ENCODE assay signal across 16 mouse cellular contexts in the genomic region with DNA sequence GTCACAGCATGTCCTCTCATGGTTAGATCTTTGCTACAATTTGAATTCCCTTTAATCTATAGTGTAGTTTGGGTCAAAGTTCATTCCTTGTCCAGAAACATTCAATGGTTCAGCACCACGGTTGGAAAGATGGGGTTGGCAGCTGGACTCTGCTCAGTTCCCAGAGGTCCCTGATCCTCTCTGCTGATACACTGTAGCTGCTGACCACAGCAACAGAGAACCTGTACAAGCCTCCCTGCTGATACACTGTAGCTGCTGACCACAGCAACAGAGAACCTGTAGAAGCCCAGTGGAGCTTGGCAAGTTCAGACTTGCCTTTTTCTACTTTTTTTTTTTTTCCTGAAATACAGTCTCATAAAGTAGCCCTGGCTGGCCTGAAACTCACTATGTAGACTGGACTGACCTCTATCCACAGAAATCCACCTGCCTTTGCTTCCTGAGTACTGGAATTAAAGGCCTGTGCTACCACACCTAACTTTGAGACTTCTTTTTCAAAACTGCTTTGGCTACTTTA. TPM values are rescaled to one million over a fixed set of nuclear protein-coding genes. Genes with fewer than 3 reads are reported as not detected.
"Had no signal": no experiment of that assay in that cellular context is flagged by ENCODE, and none has a peak within 500 bp of the region (broad histone marks: within the 10 kb centered on the region; RNA-seq: fewer than 3 reads in every experiment).

No protein-coding gene starts in this region.

- H3K4me2 ChIP-seq: liver, embryonic 15.5 days; lung, embryonic 15.5 days; midbrain, embryonic 11.5 days had no signal

- H3K9ac ChIP-seq: liver, embryonic 15.5 days; lung, embryonic 15.5 days had no signal

- H3K4me3 ChIP-seq: layer of hippocampus, adult 2 months; left cerebral cortex, adult 2 months; liver, embryonic 15.5 days; lung, embryonic 15.5 days had no signal

- H3K4me1 ChIP-seq: liver, embryonic 15.5 days; lung, embryonic 15.5 days had no signal

- ATAC-seq: hindbrain, postnatal 0 days; inflammation-experienced regulatory T-cells, adult 6 months had no signal

- H3K27me3 ChIP-seq: liver, embryonic 15.5 days; lung, embryonic 15.5 days had no signal

- H3K27ac ChIP-seq: hindbrain, postnatal 0 days; layer of hippocampus, adult 2 months; left cerebral cortex, adult 2 months; liver, embryonic 15.5 days; lung, embryonic 15.5 days; stomach, postnatal 0 days had no signal

- H3K9me3 ChIP-seq: liver, embryonic 15.5 days; lung, embryonic 15.5 days had no signal

- DNase-seq: kidney, postnatal 10 days; layer of hippocampus, adult 9-11 months; lung, adult 18-20 months; lung, postnatal 14 days; midbrain, embryonic 14.5 days; thymus, adult 18-20 months; thymus, postnatal 36 days had no signal

RNA-seq across cellular contexts. Expression of a gene that starts 21.0 kb away (rescaled TPM):
- polyA plus RNA-seq: inflammation-experienced regulatory T-cells, adult 6 months had no signal

RNA-seq across cellular contexts. Expression of a gene that starts 25.9 kb away (rescaled TPM):
- polyA plus RNA-seq: inflammation-experienced regulatory T-cells, adult 6 months; liver, adult 2 months; liver, embryonic 15.5 days had no signal

RNA-seq across cellular contexts. Expression of a gene that starts 38.7 kb away (rescaled TPM):
- polyA plus RNA-seq: inflammation-experienced regulatory T-cells, adult 6 months; liver, adult 2 months had no signal
